Mouse (Mus musculus) megakaryocyte, adult 5-6 weeks (primary cell): Measurements from ENCODE around the gene Rbms3. TPM values are rescaled to one million over a fixed set of nuclear protein-coding genes. Genes with fewer than 3 reads are reported as not detected.

Experiments used
- ATAC-seq: 2 replicates; pipeline ENCODE4 v1.8.0; 2016; ENCODE audit warnings: mild to moderate bottlenecking, inconsistent platforms; ENCODE audit not compliant: poor library complexity, severe bottlenecking
- total RNA-seq, 2 experiments: library from RNA; stranded (forward) in 1 of 2; stranded (reverse) in 1 of 2; fragments of 153-499, 151-499 nt in 1 of 2; fragments of 221-1000, 200-1000 nt in 1 of 2; gene quantifications; 2 replicates each; pipeline versions ENCODE4 v1.2.3 to v1.2.4; 2015 to 2017

Gene Rbms3
- total RNA-seq (2015): 0.25 TPM in 1 of 2 replicates, not detected in the other
- total RNA-seq (2017): 0.04 and 0.89 TPM in 2 replicates

DNA sequence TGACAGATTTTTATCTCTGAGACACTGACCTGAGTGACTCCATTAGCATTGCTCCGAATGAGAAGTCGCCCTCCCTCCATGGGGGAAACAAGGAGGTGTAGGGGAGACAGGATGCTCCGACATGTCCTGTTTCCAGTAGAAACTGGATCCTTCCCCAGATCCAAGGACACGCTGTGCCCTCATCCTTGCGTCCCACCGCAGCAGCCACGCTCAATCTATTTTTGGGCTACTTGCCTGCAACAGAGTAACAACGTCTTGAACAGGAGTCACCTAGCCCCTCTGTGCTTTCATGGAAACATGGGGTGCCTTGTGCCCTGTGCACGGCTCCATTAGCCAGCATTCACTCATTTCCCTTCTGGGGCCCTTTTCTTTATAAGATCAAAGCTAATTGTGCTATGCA is at the start of gene Rbms3:
TSS of gene Rbms3 (minus strand) at position 143 of the 400 bp plus-strand sequence.
- no peak for ATAC-seq

DNA sequence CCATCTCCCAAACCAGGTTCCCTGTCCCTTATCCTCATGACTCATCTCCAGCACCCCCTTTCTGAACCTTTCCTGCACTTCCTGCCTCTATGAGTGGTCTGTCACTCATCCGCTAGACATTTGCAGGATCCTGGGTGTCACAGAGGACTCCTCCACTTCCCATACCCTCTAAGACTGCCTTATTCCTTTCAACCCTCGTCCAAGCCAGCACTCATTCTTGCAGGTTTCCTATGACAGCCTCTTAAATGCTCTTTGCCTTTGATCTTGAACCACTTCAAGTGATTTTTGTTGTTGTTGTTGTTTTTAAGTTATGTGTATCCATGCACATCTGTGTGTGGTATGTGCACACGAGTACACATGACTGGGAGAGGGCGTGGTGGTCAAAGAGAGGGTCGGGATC is 43.6 kb upstream of the Rbms3 start:
- no peak for ATAC-seq

DNA sequence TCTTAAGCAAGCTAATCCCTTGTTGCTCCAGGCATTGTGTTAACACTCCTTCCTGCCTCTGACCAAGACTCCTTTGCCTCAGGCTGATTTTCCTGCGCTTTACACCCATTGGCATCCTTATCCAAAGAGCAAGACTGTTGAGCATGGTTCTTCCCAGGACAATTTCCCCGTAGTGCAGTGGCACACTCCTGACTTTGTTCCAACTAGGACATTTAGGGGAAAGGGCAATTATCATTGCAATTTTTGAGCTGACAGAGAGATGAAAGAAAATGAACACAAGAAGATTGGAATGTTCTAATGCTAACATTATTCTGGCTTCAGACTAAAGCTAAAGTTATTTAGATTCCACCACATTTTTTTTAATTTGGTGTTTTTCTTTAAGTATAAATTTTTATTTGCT is 24.9 kb upstream of the Rbms3 start:
- no peak for ATAC-seq

DNA sequence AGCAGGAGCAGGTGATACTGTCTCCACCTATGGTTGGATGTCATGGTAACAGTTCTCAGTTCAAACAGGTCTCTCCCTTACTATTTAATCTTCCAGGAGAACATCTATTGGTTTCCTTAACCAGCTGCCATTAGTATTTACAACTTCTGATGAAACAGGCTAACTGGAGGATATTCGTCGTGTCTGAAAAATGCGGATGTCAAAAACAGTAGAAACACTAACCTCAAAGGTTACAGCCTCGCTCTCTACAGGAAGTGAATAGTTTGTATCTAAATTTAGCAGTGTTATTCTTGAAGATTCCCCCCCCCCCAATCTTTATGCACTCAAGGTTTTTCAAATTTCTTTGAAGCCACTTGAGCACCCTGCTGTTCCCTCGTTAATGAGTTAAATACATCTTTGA is 23.9 kb upstream of the Rbms3 start:
- no peak for ATAC-seq

DNA sequence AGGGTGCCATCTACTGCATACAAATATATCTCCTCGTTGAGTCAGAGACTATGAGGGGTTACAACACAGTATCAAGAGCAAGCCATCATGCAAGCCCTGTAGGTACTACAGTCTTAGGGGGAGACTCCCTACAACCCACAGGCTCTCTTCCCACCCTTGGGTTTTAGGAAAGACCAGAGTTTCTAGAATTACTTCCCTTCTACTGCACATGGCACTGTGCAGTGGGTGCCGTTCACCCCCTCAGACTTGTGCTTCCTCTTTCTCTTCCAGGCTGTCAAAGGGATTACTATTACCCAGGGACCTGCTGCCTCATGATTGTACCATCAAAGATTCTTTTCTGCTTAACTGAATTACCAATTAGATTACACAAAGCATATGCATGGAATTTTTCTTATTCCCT is 16.4 kb upstream of the Rbms3 start:
- no peak for ATAC-seq

DNA sequence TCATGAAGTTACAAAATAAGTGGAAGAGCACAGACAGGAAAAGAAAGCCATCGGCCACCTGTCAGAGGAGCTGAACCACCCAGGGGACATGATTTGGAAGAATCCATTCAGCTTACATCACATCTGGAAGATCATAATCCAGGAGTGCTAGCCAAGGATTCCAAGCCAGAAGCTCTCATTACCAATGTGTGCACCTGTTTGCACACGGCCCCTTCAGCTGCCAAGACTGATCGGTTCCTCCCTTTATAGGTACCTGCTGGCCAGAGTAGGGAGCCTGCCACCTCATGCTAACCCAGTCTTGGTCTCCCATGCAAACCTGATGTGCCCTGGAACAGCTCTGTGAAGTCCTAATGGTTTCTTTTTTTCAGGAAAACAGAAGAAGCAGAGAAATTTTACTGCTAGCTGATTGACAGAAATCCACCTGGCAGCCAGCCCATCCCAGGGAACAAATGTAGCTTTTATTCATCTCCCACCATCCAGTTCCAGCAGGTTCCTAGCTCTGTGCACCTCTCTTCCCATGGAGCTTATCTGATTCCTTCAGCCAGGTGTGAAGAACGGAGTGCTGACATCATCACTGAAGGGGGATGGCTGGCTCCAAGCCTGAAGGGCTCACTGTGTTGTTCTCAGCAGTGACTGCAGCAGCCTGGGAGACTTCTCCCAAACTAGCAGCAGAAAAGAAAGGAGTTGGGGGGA is 11.5 kb upstream of the Rbms3 start:
- ATAC-seq: no peak

DNA sequence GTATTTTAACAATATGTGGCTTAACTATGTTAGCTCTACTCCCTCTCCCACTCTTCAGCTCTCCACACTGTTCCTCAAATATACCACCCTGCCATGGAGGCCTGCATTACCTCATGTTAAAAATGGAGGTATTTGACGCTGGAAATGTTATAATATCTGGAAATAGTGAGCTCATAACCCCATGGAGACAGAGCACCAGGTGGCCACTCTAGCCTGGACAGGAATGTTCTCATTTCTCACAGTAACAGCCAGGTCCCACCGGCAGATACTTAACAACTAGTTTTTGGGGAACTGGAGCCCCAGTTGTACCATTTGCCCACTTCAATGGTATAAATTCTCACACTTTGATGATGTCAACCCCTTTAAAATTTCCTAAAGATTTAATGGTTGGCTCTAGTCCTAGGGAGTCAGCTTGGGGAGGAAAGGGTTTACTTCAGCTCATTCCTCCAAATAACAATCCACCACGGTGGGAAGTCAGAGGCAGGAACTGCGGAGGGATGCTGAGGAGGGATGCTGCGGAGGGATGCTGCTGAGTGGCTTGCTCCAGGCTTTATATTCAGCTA is 9.0 kb upstream of the Rbms3 start:
- ATAC-seq: no peak

DNA sequence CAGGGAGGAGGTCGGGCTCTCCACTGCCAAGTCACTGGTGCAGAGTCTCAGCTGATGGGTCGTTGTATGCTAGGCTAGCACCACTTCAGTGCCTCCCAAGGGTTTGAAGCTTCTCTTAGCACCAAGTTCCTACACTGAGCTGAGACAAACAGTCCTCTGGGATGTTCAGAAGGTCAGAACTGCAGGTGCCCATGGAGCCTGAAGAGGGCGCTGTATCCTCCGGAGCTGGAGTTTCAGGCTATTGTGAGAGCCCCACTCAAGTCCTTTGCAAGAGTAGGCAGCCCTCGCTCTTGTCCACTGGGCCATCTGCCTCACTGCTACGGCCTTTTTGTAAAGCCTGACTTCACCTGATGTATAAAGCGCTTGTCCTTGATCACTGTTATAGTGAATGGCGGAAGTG is 6.8 kb upstream of the Rbms3 start:
- no peak for ATAC-seq

DNA sequence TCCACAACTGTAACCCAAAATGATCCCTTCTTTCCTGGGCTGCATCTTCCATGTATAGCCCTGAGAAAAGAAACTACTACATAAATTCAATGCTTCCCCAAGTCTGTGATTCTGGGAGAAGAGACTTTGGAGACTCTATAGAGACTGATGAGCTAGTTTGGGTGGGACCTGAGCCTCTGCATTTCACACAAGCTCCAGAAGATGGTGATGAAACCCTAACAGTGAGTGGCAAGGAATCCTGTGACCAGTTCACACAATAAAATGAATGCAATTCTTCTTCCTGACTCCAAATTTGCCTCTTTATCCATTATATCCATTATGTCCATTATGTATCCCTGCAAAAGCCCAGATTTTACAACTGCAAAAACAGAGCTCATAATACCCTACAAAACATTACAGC is 2.5 kb downstream of the Rbms3 start:
- ATAC-seq: no peak

DNA sequence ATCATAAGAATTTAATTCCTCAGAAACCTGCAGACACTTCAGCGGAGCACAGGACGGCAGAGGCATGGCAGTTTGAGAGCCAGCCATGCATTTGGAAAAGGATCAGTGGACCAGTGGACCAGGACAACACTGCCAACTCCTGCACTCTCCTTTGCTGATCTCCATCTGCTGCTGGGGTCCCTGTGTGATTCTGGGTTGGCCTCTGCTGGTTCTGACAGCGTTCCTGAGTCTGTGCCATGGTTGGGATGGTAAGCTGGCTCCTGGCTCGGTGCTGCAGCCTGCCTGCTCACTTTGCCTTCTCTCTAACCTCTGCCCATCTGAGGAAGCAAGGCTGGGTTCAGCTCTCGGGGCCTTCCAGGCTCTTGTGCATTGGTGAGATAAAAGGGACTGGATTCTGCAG is 28.9 kb downstream of the Rbms3 start:
- no peak for ATAC-seq

DNA sequence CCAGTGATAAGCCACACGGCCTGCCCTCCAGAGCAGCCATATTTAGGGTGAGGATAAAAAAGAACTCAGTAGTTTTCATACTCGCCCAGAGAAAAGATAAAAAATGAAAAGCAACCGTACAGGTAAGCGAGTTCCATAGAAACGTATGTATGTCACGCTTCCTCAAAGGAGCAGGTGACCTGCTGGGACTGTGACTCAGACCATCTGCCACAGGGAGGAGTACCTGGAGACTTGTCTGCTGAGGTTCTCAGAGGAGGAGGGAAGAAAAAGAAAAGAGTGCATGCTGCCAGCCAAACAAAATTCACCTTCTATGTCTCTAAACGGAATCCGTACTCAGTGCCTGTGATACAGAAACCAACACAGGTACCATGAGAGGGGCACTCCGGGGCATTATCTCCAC is 30.4 kb downstream of the Rbms3 start:
- no peak for ATAC-seq

DNA sequence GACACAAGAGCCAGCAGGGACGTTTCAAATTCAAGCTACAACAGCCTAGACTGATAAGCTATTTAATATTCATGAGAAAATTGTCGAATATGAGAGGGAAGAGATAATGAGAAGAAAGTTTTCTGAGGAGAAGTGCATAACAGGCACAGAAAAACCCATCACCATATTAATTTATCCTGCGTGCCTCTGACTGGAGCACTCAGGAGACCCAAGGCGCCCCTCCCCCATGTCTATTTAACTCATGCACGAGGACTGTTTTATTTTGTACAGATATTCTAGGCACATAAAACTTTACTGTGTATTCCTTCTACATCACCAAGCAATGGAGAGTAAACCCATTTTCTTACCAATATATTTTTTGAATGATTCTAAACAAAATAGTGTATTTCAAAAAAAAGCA is 33.6 kb downstream of the Rbms3 start:
- ATAC-seq: no peak

DNA sequence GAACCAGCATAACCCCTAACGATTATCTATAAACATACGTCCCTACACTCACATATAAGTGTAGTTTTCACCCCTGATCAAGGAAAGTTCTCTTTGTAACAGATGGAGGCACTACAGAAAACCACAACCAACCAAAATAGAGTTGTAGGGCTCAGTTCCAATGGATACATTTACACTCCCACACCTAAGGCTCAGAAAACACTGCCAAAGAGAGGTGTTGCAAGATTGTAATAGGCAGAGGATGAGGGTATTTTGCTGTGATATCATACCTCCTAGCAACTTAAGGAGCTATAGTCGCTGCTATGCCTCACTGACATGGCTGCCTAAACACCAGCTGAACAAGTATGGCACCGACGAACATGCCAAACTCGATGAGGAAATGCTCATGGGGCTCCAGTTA is 44.4 kb downstream of the Rbms3 start:
- no peak for ATAC-seq

DNA sequence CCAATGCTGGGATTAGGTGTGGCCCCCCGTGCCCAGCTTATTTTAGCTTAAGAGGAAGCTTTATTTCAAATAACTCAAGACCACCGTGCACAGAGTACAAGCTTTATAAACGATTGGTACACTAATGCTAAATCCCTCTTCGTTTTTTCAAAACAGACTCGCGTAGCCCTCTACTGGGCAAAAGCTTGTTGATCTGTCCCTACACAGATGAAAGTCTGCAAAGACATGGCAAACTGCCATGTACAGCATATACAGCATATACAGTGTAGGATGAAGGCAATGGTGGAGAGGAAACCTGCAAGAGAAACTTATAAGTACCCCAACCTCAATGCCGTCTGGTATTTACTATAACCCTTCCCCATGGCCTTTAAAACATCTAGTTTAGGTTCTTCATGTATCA is 46.1 kb downstream of the Rbms3 start:
- ATAC-seq: no peak

DNA sequence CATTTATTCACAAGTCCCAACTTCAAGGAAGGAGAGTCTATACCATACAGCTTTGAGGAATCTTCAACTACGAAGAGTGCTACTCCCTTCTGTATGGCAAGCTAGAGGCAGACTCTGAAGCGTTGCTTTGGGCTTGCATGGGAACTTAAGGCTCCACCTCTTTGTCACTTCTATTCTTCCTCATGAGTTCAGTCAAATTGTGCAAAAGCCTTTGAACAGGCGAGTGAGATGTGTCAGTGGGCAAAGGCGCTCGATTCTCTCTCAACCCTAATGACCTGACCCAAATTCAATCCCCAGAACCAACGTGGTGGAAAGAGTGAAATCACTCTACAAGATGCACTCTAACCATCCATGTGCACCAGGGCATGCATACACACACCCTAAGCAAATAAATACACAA is 47.1 kb downstream of the Rbms3 start:
- no peak for ATAC-seq

DNA sequence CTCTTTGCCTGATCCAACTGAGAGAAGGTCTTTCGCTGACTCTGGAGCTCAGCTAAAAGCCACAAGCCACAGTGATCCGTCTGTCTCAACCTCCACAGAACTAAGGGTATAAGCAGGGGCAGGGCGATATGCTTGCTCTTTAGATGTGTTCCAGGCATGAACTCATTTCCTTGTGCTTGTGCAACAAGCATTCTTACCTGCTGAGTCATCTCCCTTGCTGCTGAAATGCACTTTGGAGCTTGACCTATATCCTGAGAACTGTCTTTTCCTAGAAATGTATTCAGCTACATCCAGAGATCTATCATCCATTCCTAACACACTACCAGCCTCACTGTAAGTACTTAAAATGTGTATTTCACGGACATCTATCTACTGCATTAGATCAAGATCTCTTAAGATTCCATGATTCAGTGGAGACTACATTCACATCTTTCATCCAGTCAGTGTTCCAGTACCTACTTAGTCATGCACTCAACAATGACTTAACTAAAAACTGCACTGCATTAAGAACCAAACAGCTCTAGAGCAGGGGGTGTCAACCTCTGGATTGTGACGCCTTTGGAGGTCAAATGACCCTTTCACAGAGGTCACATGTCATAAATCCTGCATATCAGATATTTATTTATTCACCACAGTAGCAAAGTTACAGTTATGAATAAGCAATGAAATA is 58.4 kb downstream of the Rbms3 start:
- ATAC-seq: no peak

DNA sequence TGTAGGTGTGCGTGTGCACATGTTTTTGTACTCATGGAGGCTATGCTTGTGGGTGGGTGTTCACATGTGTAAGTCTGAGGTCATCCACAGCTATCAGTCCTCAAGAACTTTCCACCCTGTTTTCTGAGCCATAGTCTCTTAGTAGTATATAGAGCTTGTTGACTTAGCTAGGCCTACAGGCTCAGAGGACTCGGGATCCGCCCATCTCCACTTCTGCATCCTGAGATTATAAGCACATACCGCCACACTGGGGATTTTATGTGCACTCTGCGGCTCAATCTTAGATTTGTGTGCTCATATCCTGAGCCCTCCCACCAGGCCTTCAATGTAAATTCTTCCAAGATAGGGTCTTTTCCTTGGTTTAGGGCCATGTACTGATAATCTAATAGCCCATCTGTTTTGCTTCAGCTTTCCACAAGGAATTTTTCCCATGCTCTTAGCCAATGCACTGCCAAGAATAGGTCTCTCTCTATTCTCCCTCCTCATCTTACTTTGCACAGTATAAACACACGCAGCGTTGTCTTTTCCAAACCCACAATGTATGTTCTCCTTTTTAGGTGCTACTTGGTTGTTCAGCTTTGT is 59.4 kb downstream of the Rbms3 start:
- no peak for ATAC-seq

DNA sequence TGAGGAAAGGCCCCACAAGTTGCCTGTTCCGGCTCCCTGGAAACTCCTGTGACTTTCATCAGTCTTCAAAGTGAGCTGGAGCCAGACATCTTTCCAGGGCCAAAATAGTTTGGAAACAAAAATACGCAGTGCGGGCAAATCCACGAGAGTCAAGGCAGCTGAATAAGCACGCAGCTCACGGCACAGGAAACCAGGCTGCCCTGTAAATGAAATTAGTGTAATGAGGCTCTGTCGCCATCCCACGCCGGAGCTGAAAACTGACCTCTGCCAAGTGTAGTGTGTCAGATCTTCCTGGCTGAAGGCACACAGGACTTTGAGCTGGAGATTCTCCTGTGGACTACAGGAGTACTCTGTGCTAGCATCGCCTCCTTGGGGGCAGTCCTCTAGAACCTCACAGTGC is 63.4 kb downstream of the Rbms3 start:
- no peak for ATAC-seq

DNA sequence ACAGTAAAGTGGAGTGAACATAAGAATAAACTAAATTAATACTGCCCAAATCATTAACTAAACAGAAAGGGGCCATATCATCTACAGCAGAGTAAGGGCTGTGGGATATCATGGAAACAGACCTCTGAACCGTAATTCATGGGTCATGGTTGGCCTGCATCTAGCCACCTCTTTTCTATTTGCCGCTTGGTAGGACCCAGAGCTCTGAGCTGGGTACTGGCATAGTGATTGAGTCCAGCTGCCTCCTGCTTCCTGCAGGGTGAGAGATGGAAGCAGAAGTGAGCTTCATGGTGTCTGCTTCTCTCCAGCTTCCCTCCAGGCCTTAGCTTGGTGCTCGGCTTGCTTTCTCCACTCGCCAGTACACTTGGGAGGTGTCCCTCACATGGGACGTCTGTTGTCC is 71.2 kb downstream of the Rbms3 start:
- ATAC-seq: no peak

DNA sequence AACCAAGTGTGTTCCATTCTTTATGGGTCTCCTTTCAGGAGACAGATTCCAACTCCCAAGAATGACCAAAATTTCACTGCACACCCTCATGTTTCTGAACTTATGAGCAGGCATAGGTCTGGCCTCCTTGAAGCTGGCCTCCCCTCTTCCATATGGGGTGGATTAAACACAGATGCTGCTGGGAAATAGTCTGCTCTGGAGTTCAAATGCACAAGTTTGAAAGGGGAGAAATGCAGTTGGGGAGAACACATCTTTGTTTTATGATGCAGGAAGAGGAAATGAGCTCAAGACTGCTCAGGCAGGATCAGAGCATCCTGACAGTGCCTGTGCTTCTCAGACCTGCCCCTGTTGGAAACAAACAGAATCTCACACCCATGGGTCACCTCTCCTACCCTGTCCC is 75.4 kb downstream of the Rbms3 start:
- ATAC-seq: no peak

DNA sequence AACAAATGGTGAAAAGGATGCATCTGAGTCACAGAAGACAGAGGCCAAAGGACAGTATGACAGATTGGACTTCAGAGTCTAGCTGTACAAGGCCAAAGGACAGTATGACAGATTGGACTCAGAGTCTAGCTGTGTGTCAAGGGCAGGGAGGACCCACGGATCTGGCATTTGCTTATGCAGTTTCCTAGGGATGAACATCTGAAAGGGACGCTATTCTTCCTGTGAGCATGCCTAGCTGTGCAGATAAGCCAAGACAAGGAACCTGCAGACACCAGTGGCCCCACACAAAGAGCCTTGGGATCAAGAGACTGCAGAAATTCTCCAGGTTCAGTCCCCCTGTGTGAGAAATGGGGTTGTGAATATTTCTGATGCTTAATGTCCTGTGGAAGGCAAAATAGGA is 100.4 kb downstream of the Rbms3 start:
- ATAC-seq: no peak

DNA sequence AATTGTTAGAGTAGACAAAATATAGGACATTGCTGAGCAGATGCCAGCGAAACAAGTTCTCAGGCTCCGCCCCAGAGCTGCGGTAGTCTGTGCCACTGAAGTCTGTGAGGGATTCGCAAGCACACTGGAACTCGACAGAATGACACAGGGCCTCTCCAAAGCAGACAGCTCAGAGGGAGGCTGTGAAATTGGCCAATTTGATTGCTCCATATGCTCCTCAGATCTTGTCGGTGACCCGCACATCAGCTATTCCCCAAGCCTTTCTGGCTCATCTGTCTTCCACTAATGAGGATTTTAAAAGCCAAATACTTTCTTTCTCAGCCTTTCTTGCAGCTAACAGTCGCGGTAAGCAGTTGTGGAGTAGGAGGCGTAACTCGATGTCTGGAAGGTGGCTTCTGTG is 120.8 kb downstream of the Rbms3 start:
- no peak for ATAC-seq
